Mouse (Mus musculus) thymus, postnatal 4 days (tissue): ENCODE measurements around the gene Atp2b2.

ENCODE experiments used
- DNase-seq: peaks from one replicate; pipeline ENCODE4 v3.0.0; 2021

Atp2b2 gene

DNA sequence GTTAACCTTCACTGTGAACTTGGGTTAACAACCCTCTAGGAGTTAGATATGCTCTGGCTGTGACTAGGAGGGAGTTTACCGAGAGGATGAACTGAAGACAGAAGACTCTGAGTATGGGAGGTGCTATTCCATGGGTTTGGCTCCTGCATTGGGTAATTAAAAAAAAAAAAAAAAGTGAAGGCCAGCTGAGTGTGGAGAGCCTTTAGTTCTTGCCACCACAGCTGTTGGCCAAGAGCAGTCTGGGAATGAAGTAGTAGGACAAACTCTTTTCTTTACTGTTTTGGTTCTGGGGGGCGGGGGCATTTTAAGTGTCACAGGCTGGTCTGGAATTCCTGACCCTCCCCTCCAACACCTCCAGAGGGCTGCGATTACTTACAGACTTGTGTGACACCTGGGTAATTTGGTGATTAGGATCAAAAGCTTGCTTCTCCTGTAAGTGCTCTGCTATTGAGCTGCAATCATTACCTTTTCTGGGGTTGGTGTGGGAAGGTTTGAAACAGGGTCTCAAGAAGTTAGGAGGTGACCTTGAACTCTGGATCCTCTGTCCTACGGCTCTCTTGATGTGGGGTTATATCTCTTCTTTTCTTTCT is 346.6 kb downstream of the Atp2b2 start:
- no peak for DNase-seq

DNA sequence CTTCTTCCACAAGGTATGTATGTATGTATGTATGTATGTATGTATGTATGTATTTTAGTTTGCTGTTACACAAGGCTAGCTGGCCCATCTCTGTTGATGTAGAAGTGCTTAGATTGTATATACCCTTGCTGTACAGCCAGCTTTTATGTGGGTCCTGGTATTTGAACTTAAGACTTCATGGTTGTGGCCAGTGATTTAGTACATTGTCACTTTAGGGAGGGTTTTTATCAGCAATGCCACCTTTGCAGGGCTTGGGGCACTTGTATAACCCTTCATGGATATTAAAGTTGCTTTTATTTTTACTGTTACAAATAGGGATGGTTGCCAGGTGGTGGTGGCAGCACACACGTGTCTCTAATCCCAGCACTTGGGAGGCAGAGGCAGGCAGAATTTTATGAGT is 347.2 kb downstream of the Atp2b2 start:
- DNase-seq, result no peak
